Mouse (Mus musculus): ENCODE measurements at regions not wholly inside any gene's neighbourhood (a gene's known extent, or its start where the extent isn't known, plus 50 kb on each side); places are given as distances from the start of the nearest gene placed in this dataset.

DNA sequence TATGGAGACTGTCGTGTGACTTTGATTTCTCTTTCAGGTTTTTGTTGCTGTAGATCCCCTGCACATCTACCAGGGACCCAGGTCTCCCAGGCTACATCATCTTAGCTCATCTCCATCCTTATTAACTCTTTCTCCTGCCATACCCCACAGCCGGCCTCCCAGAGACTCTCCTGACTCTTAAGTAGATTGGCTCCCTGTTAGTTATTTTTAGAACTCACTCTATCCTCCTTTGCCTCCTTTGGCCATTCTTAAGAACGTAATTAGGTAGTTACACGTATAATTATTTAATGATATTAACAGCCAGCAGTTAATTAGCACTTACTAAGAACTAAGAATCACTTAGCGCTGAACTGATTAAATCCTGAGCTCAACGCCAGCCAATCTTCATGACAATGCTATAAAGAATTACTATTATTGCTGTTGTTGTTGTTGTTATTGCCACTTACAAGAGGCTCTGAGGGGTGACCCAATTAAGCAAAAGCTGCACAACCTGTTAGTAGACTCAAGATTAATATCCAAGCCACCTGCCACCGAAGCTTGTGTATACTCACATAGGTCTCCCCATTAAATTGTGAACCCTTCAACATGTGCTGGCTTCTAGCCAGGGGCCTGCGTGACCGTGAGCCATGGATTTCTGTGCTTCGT is 63.0 kb upstream of the Msx2 start:
- no peaks in the 10 kb centered on the region for H3K36me3 ChIP-seq (ENCODE audit: control insufficient read depth, insufficient read depth, low read length)
- WGBS = 89% methylated on average over 10 of the region's 10 CpGs

DNA sequence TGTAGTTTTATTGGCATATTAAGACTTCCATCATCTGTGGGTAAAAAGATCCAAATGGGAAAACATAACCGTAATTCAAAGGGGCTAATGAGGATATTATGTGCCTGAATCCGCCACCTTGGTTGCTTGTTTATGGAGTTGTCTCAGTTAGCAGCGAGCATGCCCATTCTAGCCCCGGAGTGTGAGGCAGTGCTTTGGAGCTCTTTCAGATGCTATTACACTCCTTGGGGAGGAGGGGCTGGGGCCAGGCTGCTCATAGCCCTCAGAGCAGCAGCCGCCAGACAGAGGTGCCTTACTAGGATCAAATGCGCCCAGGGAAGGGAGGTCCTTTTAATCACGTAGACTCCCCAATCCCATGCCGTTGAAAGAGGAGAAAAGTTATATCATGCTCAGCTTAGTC is 60.9 kb upstream of the Msx2 start:
- Histone ChIP-seq H3K4me2 (replicated peaks; ENCODE audit: low read depth, low read length) (no peak overlapping the region), H3K4me3 (ENCODE audit: low read depth, low read length) (no peak overlapping the region), H3K4me1 (replicated peaks; ENCODE audit: control insufficient read depth, insufficient read depth, low read length) (no peaks in the 10 kb centered on the region; the same call in 1 of the 2 replicates), H3K27me3 (ENCODE audit: control insufficient read depth, insufficient read depth, low read length) (no peaks in the 10 kb centered on the region), H3K9me3 (ENCODE audit: control insufficient read depth, low read length) (no peaks in the 10 kb centered on the region), H3K27ac (ENCODE audit: low read depth, low read length) (no peak overlapping the region), H3K36me3 (ENCODE audit: control insufficient read depth, insufficient read depth, low read length) (no peaks in the 10 kb centered on the region), H3K9ac (ENCODE audit: low read depth, low read length) (no peak overlapping the region)
- 59% methylated on average over 8 of the region's 8 CpGs for WGBS
- no peak for ATAC-seq (ENCODE audit: low FRiP score)
- DNase-seq (ENCODE audit: low spot score) = no peak

More for the DNA sequence above, 63.0 kb upstream of the Msx2 start:
- Histone ChIP-seq H3K4me2 (replicated peaks; ENCODE audit: low read depth, low read length) (no peak overlapping the region), H3K4me3 (ENCODE audit: low read depth, low read length) (no peak overlapping the region), H3K4me1 (replicated peaks; ENCODE audit: control insufficient read depth, insufficient read depth, low read length) (no peaks in the 10 kb centered on the region; the same call in 1 of the 2 replicates), H3K27me3 (ENCODE audit: control insufficient read depth, insufficient read depth, low read length) (no peaks in the 10 kb centered on the region), H3K9me3 (ENCODE audit: control insufficient read depth, low read length) (no peaks in the 10 kb centered on the region), H3K9ac (ENCODE audit: low read depth, low read length) (no peak overlapping the region), H3K27ac (ENCODE audit: low read depth, low read length) (no peak overlapping the region)
- no peak for ATAC-seq (ENCODE audit: low FRiP score)
- no peak for DNase-seq (ENCODE audit: low spot score)

DNA sequence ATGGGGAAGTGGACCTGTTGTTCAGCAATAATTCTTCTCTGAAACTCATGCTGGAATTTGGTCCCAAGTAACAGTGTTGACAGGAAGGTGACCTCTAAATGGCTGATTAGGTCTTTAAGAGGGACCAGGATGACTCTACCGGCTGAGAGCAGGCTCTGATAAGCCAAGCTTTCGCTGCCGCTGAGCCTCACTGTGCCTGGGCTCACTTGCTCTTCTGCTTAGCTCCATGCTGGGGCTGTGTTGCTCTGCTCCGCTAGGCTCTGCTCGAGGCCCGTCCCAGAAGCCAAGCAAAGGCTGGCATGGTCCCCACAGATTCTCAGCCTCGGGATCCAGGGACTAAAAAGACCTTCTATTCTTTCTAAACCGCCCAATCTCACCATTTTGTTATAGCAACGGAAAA is 54.0 kb upstream of the Msx2 start:
- Histone ChIP-seq H3K36me3 (ENCODE audit: control insufficient read depth, insufficient read depth, low read length) (no peaks in the 10 kb centered on the region), H3K4me3 (ENCODE audit: low read depth, low read length) (no peak overlapping the region), H3K4me1 (replicated peaks; ENCODE audit: control insufficient read depth, insufficient read depth, low read length) (no peaks in the 10 kb centered on the region), H3K9ac (ENCODE audit: low read depth, low read length) (no peak overlapping the region), H3K27me3 (ENCODE audit: control insufficient read depth, insufficient read depth, low read length) (no peaks in the 10 kb centered on the region), H3K4me2 (replicated peaks; ENCODE audit: low read depth, low read length) (no peak overlapping the region), H3K27ac (ENCODE audit: low read depth, low read length) (no peak overlapping the region), H3K9me3 (ENCODE audit: control insufficient read depth, low read length) (no peaks in the 10 kb centered on the region)
- WGBS = 83% methylated on average over 9 of the region's 9 CpGs
- ATAC-seq (ENCODE audit: low FRiP score) (no peak), DNase-seq (ENCODE audit: low spot score) (no peak)

DNA sequence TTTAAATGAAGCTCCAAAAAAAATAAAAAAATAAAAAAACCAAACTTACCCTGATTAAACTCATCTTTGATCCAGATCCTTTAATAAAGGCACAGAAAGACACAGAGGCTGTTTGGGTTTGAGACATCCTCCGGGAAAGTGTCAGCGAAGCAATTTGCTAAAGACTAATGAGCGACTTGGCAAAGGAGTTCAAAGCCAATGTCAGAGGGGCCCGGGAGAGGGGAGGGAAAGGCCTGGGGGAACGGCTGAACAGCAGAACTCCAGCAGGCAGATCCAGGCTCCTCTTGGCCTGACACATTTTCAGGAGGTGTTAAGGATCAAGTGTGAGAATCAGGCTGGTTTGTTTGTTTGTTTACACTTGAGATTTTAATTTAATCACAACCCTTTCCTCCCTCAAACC is 49.9 kb upstream of the Msx2 start:
- DNase-seq (ENCODE audit: low spot score) (no peak), ATAC-seq (ENCODE audit: low FRiP score) (no peak)
- 45% methylated on average over 5 of the region's 5 CpGs for WGBS
- Histone ChIP-seq H3K27ac (ENCODE audit: low read depth, low read length) (no peak overlapping the region), H3K27me3 (ENCODE audit: control insufficient read depth, insufficient read depth, low read length) (no peaks in the 10 kb centered on the region), H3K36me3 (ENCODE audit: control insufficient read depth, insufficient read depth, low read length) (no peaks in the 10 kb centered on the region), H3K9ac (ENCODE audit: low read depth, low read length) (no peak overlapping the region), H3K4me1 (replicated peaks; ENCODE audit: control insufficient read depth, insufficient read depth, low read length) (no peaks in the 10 kb centered on the region), H3K4me3 (ENCODE audit: low read depth, low read length) (no peak overlapping the region), H3K9me3 (ENCODE audit: control insufficient read depth, low read length) (no peaks in the 10 kb centered on the region), H3K4me2 (replicated peaks; ENCODE audit: low read depth, low read length) (no peak overlapping the region)
